Comparison of ENCODE assay signal across 8 mouse cellular contexts in the genomic region with DNA sequence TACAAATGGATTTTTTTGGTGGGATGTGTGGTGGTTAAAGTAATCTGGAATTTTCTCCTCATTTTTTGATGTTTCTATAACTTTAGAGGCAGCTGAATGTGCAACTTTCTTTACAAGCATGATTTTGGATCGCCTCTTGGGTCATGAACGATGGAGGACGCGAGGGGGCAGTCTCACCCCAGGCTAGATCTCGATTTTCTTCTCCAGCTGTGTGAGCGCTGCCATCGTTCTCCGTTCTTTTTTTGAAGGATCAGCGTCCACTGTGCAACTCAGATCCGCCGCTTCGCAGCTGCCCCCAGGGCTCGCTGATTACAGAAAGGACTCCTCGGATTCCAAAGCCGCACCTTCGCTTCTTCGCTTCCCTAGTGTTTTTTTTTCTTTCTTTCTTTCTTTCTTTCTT.
A peak's percentile ranks its signal among the peaks of the same experiment; 100 is the strongest.
DNase-seq lines count a peak whose midpoint lies in the region; ATAC-seq and TF ChIP-seq lines count a peak whose summit lies in the region.

No protein-coding gene starts in this region.

- H3ac ChIP-seq in C2C12 (ENCODE audit: control insufficient read depth, insufficient read length, low read depth), result no peak overlapping the region

- no peak overlapping the region for H3K27ac ChIP-seq in bone marrow macrophage, adult 2 months (ENCODE audit: insufficient read depth, low read depth, low read length)
- H3K27ac ChIP-seq in embryonic facial prominence, embryonic 15.5 days (replicated peaks), result no peak overlapping the region
- H3K27ac ChIP-seq in heart, embryonic 13.5 days (replicated peaks), result no peak overlapping the region
- no peak overlapping the region for H3K27ac ChIP-seq in liver, adult 2 months (replicated peaks; ENCODE audit: insufficient read depth, low read depth, low read length)

- peaks cover 23% of the 10 kb centered on the region for H3K27me3 ChIP-seq in C2C12 (ENCODE audit: control insufficient read depth, insufficient read depth, insufficient read length)
- no peaks in the 10 kb centered on the region for H3K27me3 ChIP-seq in embryonic facial prominence, embryonic 15.5 days
- H3K27me3 ChIP-seq in heart, embryonic 13.5 days (replicated peaks), result peaks cover 27% of the 10 kb centered on the region
- H3K27me3 ChIP-seq in liver, adult 2 months (ENCODE audit: control insufficient read depth, insufficient read depth, low read length), result no peaks in the 10 kb centered on the region; the same call in 1 of the 2 replicates

- peak; percentile 70; the same call in 1 of the 2 replicates for ATAC-seq in embryonic facial prominence, embryonic 15.5 days (ENCODE audit: insufficient number of reproducible peaks, low FRiP score, low TSS enrichment, low read depth)
- no peak for ATAC-seq in heart, embryonic 13.5 days (ENCODE audit: extremely low read depth, insufficient number of reproducible peaks, low FRiP score, low TSS enrichment)

- H3K79me3 ChIP-seq in C2C12 (ENCODE audit: low read depth), result no peaks in the 10 kb centered on the region

- H3K4me3 ChIP-seq in C2C12 (ENCODE audit: insufficient read depth, poor library complexity, severe bottlenecking), result no peak overlapping the region
- no peak overlapping the region for H3K4me3 ChIP-seq in bone marrow macrophage, adult 2 months (ENCODE audit: insufficient read depth, low read length)
- H3K4me3 ChIP-seq in embryonic facial prominence, embryonic 15.5 days (replicated peaks), result peak overlapping the region; percentile 35
- H3K4me3 ChIP-seq in heart, embryonic 13.5 days, result peak overlapping the region; percentile 43
- H3K4me3 ChIP-seq in liver, adult 2 months (ENCODE audit: insufficient read depth, low read depth, low read length), result no peak overlapping the region

- H3K4me2 ChIP-seq in embryonic facial prominence, embryonic 15.5 days (replicated peaks), result peak overlapping the region; percentile 44
- H3K4me2 ChIP-seq in heart, embryonic 13.5 days, result peak overlapping the region; percentile 67

- no peaks in the 10 kb centered on the region for H3K79me2 ChIP-seq in C2C12 (ENCODE audit: control insufficient read depth, insufficient read depth)
- no peaks in the 10 kb centered on the region for H3K79me2 ChIP-seq in liver, adult 2 months (ENCODE audit: control insufficient read depth, insufficient read depth, low read length)

- WGBS in embryonic facial prominence, embryonic 15.5 days, result 0% methylated on average over 17 of the region's 17 CpGs
- WGBS in heart, embryonic 13.5 days, result 3% methylated on average over 17 of the region's 17 CpGs
- 4% methylated on average over 17 of the region's 17 CpGs for WGBS in liver, adult 2 months

- peak; percentile 85 for DNase-seq in kidney, postnatal 10 days
- peak; percentile 37 for DNase-seq in liver, adult 2 months (ENCODE audit: extremely low read depth, low read depth, low spot score)
- peak; percentile 84 for DNase-seq in neural tube, embryonic 10.5 days (ENCODE audit: extremely low spot score, low spot score)
- DNase-seq in testis, postnatal 14 days (ENCODE audit: low spot score), result peak; percentile 53

- no peaks in the 10 kb centered on the region for H3K4me1 ChIP-seq in bone marrow macrophage, adult 2 months (ENCODE audit: control insufficient read depth, insufficient read depth, low read length)
- no peaks in the 10 kb centered on the region for H3K4me1 ChIP-seq in embryonic facial prominence, embryonic 15.5 days
- H3K4me1 ChIP-seq in heart, embryonic 13.5 days, result no peaks in the 10 kb centered on the region
- 0 out of 2 replicates have a peak, but pooled peaks cover 1% of the 10 kb centered on the region for H3K4me1 ChIP-seq in liver, adult 2 months (ENCODE audit: control insufficient read depth, insufficient read depth, low read length)

- H3K9me3 ChIP-seq in embryonic facial prominence, embryonic 15.5 days (replicated peaks), result no peaks in the 10 kb centered on the region
- H3K9me3 ChIP-seq in heart, embryonic 13.5 days, result peaks cover 5% of the 10 kb centered on the region; the same call in 1 of the 2 replicates

- H3K36me3 ChIP-seq in C2C12 (ENCODE audit: control insufficient read depth, insufficient read depth), result no peaks in the 10 kb centered on the region
- H3K36me3 ChIP-seq in embryonic facial prominence, embryonic 15.5 days, result no peaks in the 10 kb centered on the region
- H3K36me3 ChIP-seq in heart, embryonic 13.5 days, result no peaks in the 10 kb centered on the region
- no peaks in the 10 kb centered on the region for H3K36me3 ChIP-seq in liver, adult 2 months (ENCODE audit: control insufficient read depth, insufficient read depth, low read length)

- no peak for TF ChIP-seq POLR2A in bone marrow macrophage, adult 2 months (IDR thresholded peaks at IDR 0.05; ENCODE audit: borderline replicate concordance, low read depth, low read length)
- no peak for TF ChIP-seq POLR2A in liver, adult 2 months (IDR thresholded peaks at IDR 0.05; ENCODE audit: extremely low read depth, insufficient read depth, low read length)

- no peak overlapping the region for H3K9ac ChIP-seq in embryonic facial prominence, embryonic 15.5 days
- H3K9ac ChIP-seq in heart, embryonic 13.5 days, result peak overlapping the region; percentile 67; the same call in 1 of the 2 replicates
- no peak overlapping the region for H3K9ac ChIP-seq in liver, adult 2 months (ENCODE audit: low read depth, low read length)

- TF ChIP-seq CTCF in C2C12 (IDR thresholded peaks at IDR 0.05; ENCODE audit: control insufficient read depth, insufficient read depth, insufficient read length), result peak; percentile 65
- TF ChIP-seq CTCF in bone marrow macrophage, adult 2 months (IDR thresholded peaks at IDR 0.05; ENCODE audit: low read depth, low read length), result peak; percentile 57
- peak; percentile 89 for TF ChIP-seq CTCF in liver, adult 2 months (IDR thresholded peaks at IDR 0.05; ENCODE audit: low read depth, low read length)

TF ChIP-seq in C2C12, 6 proteins besides CTCF, POLR2A, EP300 and RAD21:
- TF ChIP-seq USF1 (IDR thresholded peaks at IDR 0.05; ENCODE audit: low read depth), result no peak
- TF ChIP-seq MYOG (IDR thresholded peaks at IDR 0.05; ENCODE audit: control insufficient read depth, extremely low read depth, insufficient read length), result no peak
- TF ChIP-seq MAX (IDR thresholded peaks at IDR 0.05), result no peak
- no peak for TF ChIP-seq CEBPB (IDR thresholded peaks at IDR 0.05; ENCODE audit: low read depth)
- no peak for TF ChIP-seq FOSL1 (IDR thresholded peaks at IDR 0.05; ENCODE audit: insufficient read depth, low read length, poor library complexity, severe bottlenecking)
- no peak for TF ChIP-seq MYOD1 (IDR thresholded peaks at IDR 0.05; ENCODE audit: control insufficient read depth, insufficient read length, low read depth)

Comparison
In these comparisons a context has a peak if more than half of its experiments do, and no peak if none do; other contexts are left out.
1. H3K4me3 ChIP-seq: peak in embryonic facial prominence, embryonic 15.5 days (single experiment) and heart, embryonic 13.5 days (single experiment); none in C2C12 (single experiment), bone marrow macrophage, adult 2 months (single experiment) and liver, adult 2 months (single experiment).
2. Peak in every context shown above with its lines, with median percentiles within 50 percentile points of each other: CTCF ChIP-seq and DNase-seq.